Mouse (Mus musculus) cerebellum, adult 18-20 months (tissue): Measurements from ENCODE around the gene Elane.

Experiments
- DNase-seq, 2 experiments: peaks; one replicate each; pipeline ENCODE4 v3.0.0; 2021

Gene Elane

DNA sequence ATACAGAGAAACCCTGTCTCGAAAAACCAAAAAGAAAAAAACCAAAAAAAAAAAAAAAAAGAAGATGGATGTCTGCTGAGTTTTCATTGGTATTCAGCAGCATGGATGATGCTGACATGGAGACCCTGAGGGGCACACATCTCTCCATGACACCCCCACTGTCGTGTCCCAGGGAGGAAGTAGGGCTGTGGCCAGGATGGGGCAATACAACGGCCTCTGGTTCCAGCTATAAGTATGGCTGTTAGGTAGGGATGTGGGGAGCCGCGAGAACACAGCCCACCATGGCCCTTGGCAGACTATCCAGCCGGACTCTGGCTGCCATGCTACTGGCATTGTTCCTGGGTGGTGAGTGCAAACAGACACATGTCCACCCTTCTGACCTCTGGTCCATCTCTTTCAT is at the start of gene Elane:
Elane (plus strand) TSS at position 194 of the 400 bp plus-strand sequence.
- DNase-seq = no peak

DNA sequence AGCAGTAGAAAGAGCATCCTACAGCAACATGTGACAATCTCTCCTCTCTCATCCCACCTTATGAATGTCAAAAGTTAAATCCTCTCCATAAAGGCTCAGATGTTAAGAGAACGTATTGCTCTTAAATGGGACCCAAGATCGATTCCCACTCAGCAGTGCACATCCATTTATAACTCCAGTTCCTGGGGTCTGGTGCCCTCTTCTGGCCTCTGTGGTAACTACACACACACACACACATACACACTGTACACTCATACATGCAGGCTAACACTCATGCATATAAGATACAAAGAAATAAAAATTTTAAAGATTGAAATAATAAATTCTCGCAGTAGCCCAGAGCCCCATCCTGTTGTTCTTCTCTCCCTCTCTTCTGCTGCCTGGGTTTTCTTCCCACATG is 49.1 kb upstream of the Elane start:
- no peak for DNase-seq

- no peak for DNase-seq
These were observed 47.9 kb upstream of the Elane start for GRCm38 (mm10) chr10:79838151-79838550.

- no peak for DNase-seq
These were observed 46.0 kb upstream of the Elane start for GRCm38 (mm10) chr10:79840091-79840490.

GRCm38 (mm10) chr10:79840644-79841551 is 45.1 kb upstream of the Elane start:
- DNase-seq = peak; percentile 60 to 66

GRCm38 (mm10) chr10:79842322-79842721 is 43.7 kb upstream of the Elane start:
- DNase-seq = no peak

- DNase-seq = no peak
These were observed 42.6 kb upstream of the Elane start for GRCm38 (mm10) chr10:79843476-79843875.

DNA sequence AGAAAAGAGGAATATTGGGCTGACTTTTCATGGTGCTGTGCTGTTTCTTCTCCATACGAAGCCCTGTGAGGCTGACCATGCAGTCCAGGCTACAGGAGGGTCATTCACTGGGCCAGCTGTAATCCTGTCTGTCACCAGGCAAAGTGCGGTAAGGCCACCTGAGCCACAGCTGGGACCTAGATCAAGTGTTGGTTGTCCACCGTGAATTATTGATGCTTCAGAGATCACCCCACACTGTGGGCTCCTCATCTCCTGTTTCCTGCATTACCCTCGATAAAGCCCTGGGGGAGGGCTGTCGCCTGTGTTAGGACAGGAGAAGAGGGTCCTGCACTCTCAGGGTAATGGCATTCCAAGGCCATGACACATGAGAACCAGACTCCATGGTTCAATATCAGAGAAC is 39.5 kb upstream of the Elane start:
- no peak for DNase-seq

DNA sequence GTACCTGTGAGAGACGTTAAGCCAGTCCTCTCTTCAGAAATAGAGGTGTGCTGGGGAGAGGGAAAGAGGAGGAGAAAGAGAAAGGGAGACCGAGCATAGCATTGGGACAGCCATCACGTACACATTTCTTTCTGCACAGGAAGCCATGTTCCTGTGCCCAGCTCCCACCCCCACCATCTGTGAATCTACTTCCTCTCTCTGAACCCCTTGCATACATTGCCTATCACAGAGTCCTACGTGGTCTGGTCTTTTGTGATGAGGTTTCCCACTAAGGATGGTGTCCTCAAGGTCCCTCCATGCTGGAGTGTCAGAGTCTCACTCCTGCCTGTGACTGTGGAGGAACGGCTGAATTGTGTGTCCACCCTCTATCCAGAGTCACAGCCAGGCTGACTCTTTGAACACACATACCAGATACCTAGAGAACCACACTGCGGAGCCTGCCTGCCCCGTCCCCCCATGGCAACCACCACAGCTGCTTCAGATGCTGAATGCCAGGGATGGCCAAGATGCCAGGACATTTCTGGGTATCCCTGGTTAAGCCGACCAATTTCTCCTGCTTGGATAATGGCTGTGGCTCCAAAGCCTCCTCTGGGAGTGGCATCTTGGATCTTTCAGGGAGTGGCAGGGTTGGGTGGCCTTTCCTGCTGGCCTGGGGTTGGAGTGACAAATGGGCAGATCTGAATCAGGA is 36.0 kb upstream of the Elane start:
- DNase-seq = no peak

GRCm38 (mm10) chr10:79851653-79852052 is 34.4 kb upstream of the Elane start:
- DNase-seq = no peak

GRCm38 (mm10) chr10:79852107-79852789 is 33.8 kb upstream of the Elane start:
- no peak for DNase-seq

DNA sequence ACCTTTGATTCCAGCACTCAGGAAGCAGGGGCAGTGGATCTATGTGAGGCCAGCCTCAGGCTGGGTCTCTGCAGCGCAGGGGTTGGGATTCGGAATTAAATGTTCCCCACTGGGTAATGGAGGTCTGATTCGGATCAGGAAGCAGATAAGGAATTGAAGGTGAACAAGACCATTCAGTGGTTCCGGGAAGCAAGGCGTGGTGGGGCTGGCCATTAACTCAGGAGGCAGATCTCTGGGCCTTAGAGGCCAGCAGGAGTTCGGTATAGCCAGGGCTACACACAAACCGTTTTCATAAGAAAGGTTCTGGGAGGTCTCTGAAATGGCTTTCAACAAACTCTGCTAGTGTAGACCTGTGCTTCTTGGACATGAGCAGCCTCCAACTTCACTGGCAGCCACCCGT is 33.2 kb upstream of the Elane start:
- DNase-seq = no peak

DNA sequence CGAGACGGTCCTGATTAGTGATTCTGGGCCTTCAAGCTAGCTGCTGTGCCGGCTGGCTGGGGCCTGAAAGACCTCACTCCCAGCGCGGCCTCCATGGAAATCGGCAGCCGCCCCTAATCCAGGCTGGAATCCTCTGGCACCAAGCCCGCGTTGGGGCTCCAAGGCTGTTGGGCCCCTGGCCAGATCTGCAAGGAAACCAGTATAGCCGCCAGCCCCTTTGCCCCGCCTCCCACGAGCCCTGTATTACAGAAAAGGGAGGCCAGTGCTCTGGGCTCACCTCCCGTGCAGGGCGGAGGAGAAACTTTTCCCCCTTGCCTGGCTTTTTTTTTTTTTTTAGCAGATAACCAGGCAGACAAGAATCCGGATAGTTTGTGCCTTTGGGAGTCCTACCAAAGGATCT is 32.7 kb upstream of the Elane start:
- peak; percentile 76 to 84 for DNase-seq

DNA sequence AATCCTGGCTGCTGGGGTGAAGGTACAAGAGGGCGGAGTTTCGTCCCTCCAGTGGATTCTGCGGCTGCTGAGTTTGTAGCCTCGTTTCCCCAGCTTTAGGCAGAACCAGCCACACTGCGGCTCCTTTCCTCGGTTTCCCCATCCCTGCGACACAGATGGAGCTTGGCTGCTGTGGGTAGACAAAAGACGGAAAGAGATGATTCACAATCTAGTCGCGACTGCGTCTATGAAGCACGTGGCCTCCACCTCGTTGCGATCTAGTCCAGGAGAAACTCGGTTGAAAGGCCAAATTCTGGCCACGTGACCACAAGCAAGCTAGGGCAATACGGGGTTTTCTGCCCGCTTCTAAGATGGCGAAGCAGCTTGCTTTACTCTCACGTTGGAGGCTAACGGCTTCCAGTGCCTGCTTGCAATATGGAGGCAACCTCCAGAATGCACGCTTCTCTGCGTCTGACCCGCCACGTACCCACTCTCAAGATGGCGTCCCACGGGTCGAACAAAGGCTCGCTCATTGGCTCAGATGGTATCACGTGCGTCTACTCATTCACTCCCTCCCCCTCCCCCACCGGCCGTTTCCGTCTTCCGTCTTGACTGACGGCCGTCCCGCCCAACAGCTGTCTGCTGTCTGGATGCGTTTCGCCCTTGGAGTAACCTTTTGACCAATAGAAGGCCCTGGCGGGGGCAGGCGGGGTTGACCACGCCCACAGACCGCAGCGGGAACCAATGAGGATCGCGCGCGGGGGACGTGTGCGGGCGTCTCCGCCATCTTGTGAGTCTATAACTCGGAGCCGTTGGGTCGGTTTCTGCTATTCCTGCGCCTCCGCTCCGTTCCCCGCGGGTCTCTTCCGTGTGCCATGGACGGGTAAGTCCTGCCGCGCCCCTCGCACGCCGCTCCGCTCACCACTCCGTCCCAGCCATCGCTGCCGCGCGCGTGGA is 31.9 kb upstream of the Elane start, which contains the start of gene Ptbp1:
Ptbp1 (plus strand) TSS at position 568 of the 936 bp plus-strand sequence.
- peak; percentile 99 for DNase-seq

DNA sequence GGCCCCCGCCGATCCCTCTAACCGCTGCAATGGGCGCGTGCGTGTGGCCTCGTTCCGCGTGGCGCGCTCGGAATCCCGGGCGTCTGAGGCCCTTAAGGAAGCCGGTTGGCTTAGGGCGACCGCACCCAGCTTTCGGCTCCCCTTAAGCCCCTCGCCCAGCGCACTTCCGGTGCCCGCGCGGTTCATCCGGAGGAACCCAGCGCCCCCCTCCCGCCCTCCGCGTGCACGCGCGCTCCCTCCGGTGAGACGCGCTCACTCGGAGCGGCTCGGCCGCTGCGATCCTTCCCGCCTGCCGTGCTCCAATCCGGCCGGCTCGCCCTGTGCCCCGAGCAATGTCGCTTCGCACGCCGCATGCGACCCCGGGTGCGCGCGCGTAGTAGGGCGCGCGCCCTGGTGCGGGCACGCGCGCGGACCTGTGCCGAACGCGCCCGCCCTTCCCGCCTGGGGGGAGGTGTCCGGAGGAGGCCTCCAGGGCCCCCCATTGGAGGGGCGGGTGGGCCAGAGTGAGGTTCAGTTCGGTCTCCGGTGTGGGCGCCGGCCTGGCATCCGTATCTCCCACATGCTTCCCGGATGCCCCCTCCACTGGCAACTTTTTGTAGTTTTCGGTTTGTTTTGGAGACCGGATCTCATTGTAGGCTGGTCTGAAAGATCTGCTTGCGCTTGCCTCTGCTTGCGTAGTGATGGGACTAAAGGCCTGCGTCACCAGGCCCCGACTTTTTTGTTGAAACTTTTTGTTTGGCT is 31.1 kb upstream of the Elane start:
- DNase-seq = peak; percentile 51 to 79

- DNase-seq = peak in 1 of 2 experiments; percentile 48
These were observed 30.4 kb upstream of the Elane start for GRCm38 (mm10) chr10:79855558-79856184.

DNA sequence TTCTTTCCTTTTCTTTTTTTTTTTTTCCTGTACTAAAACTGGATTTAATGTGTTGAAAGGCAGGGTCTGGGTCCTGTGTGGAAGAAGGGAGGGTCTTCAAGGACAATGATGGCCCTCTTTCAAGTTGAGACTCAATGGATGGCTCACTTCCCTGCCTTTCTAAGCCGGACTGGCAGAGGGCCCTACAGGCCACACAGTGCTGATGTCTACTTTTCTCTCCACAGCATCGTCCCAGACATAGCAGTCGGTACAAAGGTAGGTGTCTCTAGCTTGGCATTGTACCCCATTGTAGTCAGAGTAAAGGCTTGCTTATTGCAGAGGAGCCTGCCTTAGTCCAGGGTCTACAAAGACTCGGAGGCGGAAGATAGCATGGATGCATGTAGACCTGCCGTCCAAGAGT is 29.8 kb upstream of the Elane start:
- DNase-seq = no peak

DNA sequence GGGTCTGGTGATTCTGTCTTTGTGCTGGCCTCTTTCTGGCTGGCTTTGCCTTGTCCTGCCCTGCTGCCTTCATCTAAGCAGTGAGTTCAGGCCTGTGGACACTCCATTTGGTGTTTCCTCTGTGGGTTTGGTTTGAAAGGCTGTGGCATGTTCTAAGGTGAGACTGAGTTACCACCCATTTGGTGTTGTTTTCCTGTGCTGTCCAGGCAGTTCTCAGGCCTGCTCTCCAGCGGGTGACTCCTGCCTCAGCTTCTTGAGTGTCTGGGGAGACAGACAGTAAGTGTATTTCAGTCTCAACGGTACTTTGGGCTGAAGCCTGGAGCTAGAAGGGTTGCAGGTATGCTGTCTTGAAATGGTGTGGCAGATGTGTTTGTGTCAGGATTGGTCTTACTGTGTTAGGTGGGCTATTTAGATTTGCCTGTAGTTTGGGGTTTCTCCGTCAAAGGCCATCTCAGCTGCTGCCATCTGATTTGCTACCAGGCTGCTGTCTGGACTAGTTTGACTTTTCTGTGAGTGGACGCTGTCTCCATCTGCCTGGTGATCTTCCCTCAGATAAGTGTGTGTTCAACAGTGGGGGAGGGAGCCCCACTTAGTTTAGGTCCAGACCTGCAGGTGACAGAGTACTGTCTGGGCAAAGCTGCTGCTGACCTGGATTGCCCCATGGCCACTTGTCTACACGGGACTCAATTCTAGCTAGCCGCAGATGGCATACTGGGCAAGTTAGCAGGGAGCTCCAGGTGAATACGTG is 29.2 kb upstream of the Elane start:
- DNase-seq = peak in 1 of 2 experiments; percentile 26

DNA sequence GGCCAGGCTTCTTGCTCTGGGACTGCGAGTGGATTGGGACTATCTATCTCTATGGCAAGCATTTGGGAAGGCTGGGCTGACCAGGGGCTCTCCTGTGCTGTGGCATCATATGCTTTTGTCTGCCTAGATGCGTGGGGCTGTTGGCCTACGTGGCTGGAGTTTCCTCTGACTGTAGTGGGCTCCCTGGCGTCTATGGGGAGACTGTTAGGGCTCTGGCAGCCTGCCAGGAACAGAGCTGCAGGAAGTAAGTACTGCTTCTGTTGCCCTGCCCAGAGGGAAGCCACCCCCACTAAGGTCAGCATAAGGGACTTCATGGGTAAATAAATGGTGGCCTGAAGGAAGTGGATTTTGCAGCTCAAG is 28.6 kb upstream of the Elane start:
- peak in 1 of 2 experiments; percentile 54 for DNase-seq

DNA sequence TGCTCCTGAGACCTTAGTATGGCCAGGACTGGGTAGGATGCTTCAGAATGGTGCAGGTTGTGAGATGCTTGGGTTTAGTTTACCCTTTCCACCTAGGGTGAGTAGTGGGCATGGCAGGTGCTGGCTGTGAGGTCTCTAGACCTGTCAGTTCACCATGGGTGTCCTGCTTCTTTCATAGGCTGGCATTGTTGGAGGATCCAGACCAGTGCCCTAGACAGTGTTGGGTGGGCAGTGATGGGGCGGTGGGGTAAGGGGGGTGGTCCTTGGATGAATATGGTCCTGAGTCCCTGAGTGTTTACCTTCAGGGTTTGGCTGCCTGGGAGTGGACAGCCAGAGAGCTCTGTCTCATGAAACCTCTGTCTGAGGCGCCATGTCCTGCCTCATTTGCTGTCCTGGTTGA is 28.2 kb upstream of the Elane start:
- DNase-seq = no peak
